Mouse (Mus musculus) stomach, postnatal 0 days (tissue): ENCODE results near the gene Phf12.

ENCODE experiments used
- CTCF ChIP-seq: IDR thresholded peaks from 2 replicates; pipeline ENCODE4 v1.5.1; 2016; ENCODE audit warnings: antibody characterized with exemption, low read depth, mild to moderate bottlenecking, moderate library complexity
- EP300 ChIP-seq: optimal IDR thresholded peaks from 2 replicates; pipeline ENCODE3; 2016; ENCODE audit warnings: antibody characterized with exemption

GRCm38 (mm10) chr11:78062563-78062962 is 80.0 kb downstream of the Phf12 start:
- TF ChIP-seq CTCF (no peak), EP300 (no peak)
